Mouse (Mus musculus) layer of hippocampus, adult 8-10 months (tissue): Measurements from ENCODE around the gene Hacd3. TPM values are rescaled to one million over a fixed set of nuclear protein-coding genes. Genes with fewer than 3 reads are reported as not detected.
"Not testable (repeated sequence)": the region's sequence is repeated elsewhere in the genome, so short reads cannot be mapped to it uniquely, and the experiment has no call there.

Experiments
- DNase-seq, 2 experiments: peaks; one replicate each; pipeline ENCODE4 v3.0.0; 2022; ENCODE audit warnings: low spot score in 2 of 2
- total RNA-seq, 4 experiments: library from RNA; stranded (reverse); gene quantifications; 2 replicates each; pipeline ENCODE4 v1.2.4; 2022

Hacd3 gene
- total RNA-seq, 4 experiments from 2014 or later = 142 to 169 (median 158) TPM

GRCm38 (mm10) chr9:65016978-65017827 is 4.3 kb downstream of the Hacd3 start:
- DNase-seq = no peak

- DNase-seq = no peak
Measured at GRCm38 (mm10) chr9:65016241-65016977, 5.1 kb downstream of the Hacd3 start.

- no peak for DNase-seq
Measured at GRCm38 (mm10) chr9:65015461-65016222, 5.9 kb downstream of the Hacd3 start.

- no peak for DNase-seq
Measured at GRCm38 (mm10) chr9:65011304-65011703, 10.2 kb downstream of the Hacd3 start.

- DNase-seq = no peak
Measured at GRCm38 (mm10) chr9:65010632-65011031, 10.9 kb downstream of the Hacd3 start.

- no peak for DNase-seq
Measured at GRCm38 (mm10) chr9:65005737-65006136, 15.8 kb downstream of the Hacd3 start.

DNA sequence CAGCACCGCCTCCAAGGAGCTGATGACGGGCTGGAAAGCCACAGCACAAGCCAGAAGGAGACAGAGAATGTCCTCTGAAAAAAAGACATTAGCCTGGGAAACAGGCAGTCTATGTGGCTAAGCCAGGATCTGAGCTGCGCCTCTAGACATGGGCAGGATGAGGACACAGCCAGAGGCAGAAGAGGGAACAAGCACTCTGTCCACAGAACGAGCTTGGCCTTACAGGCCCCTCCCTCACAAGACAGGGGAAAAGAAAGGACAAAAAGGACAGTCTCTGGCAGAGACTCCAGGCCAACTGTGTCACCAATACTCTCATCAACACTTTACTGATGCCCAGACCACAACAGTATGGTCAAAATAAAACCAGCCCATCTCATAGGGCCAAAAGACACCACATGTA is 20.0 kb downstream of the Hacd3 start:
- DNase-seq = no peak

- not testable (repeated sequence) for DNase-seq
Measured at GRCm38 (mm10) chr9:64995464-64995863, 26.0 kb downstream of the Hacd3 start.

- DNase-seq = no peak
Measured at GRCm38 (mm10) chr9:64990291-64990690, 31.2 kb downstream of the Hacd3 start.

- no peak for DNase-seq
Measured at GRCm38 (mm10) chr9:64988443-64988842, 33.0 kb downstream of the Hacd3 start.

GRCm38 (mm10) chr9:64987651-64988050 is 33.8 kb downstream of the Hacd3 start:
- no peak for DNase-seq

GRCm38 (mm10) chr9:64985807-64986206 is 35.7 kb downstream of the Hacd3 start:
- DNase-seq = no peak

GRCm38 (mm10) chr9:64985037-64985794 is 36.3 kb downstream of the Hacd3 start:
- DNase-seq = no peak

- no peak for DNase-seq
Measured at GRCm38 (mm10) chr9:64981904-64982303, 39.6 kb downstream of the Hacd3 start.

DNA sequence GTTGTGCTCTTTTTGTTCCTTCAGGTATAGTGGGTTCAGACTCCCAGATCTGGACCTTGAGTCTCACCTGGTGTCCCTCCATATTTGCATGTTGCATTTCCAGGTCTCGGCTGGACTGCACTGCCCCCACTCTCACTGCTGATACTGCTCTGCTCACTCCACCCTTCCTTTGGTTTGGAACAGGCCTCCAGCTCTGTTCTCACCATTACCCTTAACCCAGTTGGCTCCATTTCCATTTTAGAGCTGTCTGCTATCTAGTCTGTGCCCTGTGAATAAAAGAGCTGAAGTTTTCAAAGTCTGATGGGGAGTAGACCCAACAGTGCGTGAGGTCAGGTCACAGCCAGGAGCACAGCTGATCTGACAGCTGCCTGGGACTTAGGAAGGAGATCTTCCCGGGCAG is 40.9 kb downstream of the Hacd3 start:
- no peak for DNase-seq

DNA sequence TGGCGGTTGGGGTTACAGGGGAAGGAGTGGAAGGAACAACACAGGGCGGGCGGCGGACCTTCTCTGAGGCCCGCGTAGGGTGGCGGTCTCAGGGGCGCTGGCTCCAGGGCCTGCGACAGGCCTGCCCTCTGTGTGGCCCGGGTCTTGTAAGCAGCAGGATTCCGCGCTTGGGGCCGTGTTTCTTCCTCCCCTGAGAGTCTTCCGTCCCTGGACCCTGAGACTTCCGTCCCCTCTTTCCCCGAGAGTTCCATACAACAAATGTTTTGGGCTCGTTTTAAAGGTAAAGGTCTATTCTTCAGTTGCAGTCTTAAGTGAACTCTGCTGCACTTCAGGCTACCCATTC is 60.5 kb downstream of the Hacd3 start:
- DNase-seq = no peak

DNA sequence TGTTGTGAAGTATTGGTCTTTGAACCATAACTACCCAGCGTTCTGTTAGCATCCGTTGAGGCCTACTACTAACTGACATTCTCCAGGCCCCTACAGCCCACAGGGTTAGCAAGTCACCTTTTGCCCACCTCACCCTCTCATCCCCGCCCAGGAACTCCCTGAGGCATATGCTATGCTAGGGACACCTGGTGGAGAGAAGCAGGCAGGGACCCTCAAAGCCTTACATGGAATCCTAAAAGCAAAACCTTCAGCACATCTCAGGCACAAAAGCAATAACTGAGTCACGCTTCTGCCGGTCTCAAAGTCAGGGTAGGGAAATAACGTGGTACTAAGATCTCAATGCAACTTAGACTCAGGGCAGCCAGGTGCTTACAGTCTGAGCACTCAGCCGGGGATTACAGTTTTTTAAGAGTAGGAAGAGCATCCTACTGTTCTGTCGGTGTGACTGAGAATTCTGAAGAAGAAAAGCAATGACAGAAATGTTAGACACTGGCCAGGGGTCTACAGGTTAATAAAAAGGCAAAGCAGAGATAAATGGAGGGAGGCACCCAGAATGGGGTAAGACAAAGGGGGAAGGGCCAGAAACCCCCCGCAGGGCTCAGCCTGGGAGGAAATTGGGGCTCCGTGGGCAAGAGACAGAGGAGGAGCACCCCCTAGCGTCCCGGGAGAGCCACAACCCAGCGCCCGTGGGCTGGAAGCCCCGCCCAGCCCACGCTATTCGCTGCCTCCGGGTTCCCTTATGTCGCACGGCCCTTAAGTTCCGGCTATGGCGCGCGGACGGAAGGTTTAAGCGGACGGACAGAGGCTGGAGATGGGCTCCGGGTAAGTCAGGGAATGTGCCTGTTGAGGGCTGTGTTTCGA is 61.1 kb downstream of the Hacd3 start, which contains the start of gene Ints14:
Ints14 (plus strand) TSS at position 789 of the 861 bp plus-strand sequence.
- peak; percentile 90 to 97 for DNase-seq

DNA sequence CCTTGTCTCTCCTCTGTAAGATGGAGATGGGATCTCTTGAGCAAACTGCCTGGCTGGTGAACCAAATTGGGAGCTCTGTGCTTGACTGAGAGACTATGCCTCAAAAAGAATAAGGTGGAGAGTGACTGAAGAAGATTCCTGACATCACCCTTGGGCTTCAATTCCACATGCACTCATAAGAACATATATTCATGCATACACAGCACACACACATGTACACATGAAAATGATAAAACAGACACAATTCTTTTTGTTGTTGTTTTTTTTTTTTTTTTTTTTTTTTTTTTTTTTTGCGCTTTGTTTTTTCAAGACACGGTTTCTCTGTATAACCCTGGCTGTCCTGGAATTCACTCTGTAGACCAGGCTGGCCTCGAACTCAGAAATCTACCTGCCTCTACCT is 64.2 kb downstream of the Hacd3 start:
- no peak for DNase-seq

DNA sequence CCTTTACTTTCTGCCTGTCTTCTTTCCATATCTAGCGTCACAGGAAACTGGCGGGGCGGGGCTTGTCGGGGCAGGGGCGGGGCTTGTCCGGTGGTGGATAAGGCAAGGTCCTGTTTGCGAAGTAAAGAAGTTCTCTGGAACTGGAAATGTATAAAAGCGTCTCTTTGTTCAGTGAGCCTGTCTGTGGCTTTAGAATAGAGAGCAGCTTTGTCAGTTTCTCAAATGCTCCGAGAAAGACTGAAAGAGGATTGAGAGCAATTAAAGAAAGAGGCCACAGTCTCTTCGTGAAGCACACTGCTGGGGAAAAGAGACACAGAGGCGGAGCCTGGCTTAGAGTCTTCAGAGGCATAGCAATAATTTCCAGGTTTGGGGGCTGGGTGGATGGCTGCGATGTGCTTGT is 65.2 kb downstream of the Hacd3 start:
- no peak for DNase-seq

DNA sequence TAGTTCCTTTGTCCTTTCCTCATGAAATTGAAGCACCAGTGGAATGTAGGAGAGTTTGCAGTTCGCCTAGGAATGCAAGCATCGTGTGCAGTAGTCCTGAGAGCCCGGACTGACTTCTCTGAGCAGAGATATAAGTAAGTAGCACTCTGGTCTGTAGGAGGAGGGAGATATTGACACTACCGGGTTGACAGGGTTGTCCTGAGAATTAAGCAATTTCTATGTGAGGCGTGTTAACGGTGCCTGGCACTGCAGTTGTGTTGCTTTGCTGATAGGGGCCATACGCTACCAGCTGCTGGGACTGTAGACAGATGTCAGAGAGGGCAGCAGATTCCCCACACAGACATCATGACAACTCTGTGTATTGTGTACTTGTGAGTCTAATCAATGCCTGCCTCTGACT is 68.3 kb downstream of the Hacd3 start:
- DNase-seq = no peak
